Mouse (Mus musculus): Measurements from ENCODE around the gene Rptor.

Gene Rptor

GRCm38 (mm10) chr11:119685910-119686659 is 83.4 kb downstream of the Rptor start:
- DNase-seq (ENCODE audit: extremely low spot score, low spot score) = no peak

DNA sequence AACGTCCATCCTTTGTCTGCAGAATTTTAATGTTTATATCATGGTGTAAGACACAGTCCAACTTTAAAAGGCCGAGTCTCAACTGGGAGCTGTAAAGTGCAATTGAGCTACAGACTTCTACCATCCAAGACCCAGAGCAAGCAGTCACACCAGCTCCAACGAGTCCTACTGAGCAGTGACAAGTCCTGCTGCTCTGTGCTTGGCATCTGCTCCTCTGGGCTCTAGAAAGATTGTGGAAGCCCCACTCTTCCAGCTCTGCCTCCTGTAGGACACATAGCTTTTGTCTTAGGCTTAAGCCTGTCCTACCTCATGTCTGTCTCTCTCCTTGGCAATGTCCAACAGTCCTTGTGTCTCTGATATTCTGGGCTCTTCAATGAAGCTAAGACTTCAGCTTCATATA is 84.6 kb downstream of the Rptor start:
- no peak for DNase-seq (ENCODE audit: extremely low spot score, low spot score)

DNA sequence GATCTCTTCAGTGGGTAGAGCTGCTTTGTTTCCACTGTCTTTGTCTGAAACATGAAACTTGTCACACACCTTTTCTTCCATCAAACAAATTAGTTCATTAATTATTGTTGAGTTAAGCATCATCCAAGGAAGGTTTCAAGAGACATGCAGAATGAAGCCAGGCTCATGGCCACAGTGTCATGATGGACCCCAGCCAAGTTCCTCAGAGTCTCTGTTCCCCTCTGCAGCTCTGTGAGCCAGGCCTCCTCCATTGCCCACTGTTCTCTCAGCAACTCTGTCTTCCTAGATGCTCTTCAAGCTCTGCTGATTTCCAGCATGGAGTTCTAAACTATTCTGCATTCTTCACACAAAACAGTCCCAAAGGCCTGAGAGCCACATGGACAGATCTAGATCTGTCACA is 85.3 kb downstream of the Rptor start:
- no peak for DNase-seq (ENCODE audit: extremely low spot score, low spot score)

DNA sequence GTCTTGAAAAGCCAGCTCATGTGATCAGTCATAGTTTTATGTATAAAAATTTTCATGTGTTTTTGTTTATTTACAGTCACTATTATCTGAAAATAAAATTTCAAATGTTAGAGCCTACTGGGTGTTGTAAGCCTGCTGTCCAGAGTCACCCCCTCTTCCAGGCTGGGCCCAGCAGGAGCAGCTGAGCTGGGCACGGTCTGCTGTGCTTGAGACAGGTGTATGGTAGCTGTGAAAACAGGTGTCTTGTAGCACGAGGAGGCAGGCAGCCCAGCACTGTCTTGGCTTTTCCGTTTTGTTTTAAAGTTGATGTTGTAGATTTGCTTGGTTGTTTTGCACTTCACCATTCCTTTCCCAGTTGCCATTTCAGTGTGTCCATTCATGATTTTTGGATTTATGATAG is 87.2 kb downstream of the Rptor start:
- DNase-seq (ENCODE audit: extremely low spot score, low spot score) = no peak

- no peak for DNase-seq (ENCODE audit: extremely low spot score, low spot score)
These were observed 89.6 kb downstream of the Rptor start for GRCm38 (mm10) chr11:119692196-119692910.

DNA sequence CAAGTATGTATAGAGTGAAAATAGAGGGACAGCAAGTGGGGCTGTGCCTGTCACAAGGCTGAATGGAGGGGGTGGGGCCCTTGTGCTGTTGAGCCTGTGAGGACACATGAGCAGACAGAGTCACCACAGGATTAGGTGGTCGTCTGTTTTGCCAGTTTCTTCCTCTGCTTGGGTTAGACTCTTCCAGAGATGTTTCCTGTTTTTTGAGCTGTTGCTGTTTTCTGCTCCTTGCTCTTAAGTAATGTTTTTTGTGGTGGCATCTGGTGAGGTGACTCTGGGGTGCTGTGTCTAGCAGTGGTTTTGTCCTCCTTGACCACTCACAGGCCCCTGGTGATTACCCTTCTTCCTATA is 90.2 kb downstream of the Rptor start:
- DNase-seq (ENCODE audit: extremely low spot score, low spot score) = no peak

DNA sequence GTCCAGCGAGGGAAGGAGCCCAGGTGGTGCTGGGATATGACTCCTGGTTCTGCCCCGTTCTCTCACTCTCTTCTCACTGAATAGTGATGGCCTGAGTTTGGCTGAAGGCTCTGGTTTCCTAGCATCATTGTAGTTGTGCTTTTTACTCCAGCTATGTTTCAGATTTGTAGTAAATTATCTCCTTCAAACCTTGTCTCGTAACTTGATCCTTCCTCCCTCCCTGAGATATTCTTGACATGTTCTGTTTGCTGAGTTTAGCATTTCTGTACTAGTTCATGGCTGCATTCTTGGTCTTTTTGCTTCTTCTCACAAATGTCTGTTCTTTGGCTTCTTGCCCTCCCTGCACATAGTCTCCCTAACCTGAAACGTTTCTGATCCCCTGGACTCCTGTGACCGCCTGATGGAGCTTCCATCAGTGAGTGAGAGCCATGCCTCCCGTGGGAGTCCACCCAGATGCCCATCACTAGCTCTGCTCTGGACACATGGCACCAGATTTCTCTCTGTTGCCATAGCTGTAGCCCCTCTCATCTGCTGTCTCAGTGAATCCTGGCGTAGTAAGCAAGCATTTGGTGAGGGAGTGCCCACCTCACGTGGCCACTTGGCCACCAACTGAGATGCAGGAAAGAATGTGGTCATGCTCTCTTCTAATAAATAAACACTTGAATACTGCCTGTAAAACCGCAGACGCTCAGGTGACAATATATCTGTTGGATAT is 91.6 kb downstream of the Rptor start:
- no peak for DNase-seq (ENCODE audit: extremely low spot score, low spot score)

GRCm38 (mm10) chr11:119696401-119696800 is 93.7 kb downstream of the Rptor start:
- DNase-seq (ENCODE audit: extremely low spot score, low spot score) = no peak

- DNase-seq (ENCODE audit: extremely low spot score, low spot score) = no peak
These were observed 102.8 kb downstream of the Rptor start for GRCm38 (mm10) chr11:119705381-119706066.

- DNase-seq (ENCODE audit: extremely low spot score, low spot score) = no peak
These were observed 104.6 kb downstream of the Rptor start for GRCm38 (mm10) chr11:119707259-119707658.

- no peak for DNase-seq (ENCODE audit: extremely low spot score, low spot score)
These were observed 106.5 kb downstream of the Rptor start for GRCm38 (mm10) chr11:119709239-119709638.

DNA sequence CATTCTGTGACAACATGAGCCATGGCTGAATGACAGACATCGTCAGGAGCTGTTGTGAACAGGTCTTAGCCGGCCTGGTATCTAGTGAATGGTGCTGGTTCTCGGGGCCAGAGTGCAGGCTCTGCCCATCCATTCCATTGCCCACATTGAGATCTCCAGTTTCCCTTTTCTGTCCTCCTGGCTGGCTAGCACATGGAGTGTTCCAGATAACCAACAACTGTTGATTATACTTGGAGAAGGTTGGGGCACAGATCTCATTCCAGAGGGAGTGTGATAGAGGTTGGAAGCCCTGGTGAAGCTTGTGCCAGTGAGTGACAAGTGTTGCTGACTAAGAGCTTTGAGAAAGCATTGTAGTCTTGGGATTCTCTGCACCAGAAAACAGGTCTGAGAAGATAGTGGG is 107.6 kb downstream of the Rptor start:
- no peak for DNase-seq (ENCODE audit: extremely low spot score, low spot score)

DNA sequence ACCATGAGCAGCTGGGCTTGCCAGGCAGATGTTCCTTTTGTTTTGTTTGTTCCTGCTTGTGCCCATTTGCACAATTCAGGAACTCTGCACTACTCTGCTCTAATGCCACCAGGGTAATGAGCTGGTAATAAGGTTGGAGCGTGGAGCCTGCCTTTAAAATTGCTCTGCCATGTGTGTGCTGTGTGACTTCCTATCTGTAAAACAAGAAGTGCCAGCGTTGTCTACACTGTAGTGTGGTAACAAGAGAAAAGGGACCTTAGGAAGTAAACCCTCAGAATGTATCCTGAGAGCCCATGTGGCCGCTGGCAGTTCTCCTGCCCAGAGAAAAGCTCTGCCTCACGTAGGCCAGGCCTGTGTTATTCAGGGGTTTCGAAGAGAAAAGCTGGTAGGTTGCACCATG is 108.1 kb downstream of the Rptor start:
- no peak for DNase-seq (ENCODE audit: extremely low spot score, low spot score)

DNA sequence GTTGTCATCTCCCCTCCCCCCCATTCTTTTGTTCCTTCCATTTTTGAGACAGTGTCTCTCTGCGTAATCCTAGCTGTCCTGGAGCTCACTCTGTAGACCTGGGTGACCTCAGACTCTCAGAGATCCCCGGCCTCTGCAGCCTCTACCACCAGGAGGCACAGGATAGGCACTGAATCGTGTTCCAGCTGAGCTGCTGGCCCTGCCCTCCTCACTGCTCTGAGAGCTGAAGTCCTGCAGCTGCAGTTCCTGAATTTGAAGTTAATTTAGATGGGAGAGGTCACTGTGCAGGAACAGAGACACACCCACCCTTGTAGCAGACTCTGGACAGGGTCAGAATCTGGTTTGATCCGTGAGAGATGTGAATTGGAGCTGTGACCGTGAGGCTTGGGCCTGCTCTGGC is 112.7 kb downstream of the Rptor start:
- DNase-seq (ENCODE audit: extremely low spot score, low spot score) = no peak

DNA sequence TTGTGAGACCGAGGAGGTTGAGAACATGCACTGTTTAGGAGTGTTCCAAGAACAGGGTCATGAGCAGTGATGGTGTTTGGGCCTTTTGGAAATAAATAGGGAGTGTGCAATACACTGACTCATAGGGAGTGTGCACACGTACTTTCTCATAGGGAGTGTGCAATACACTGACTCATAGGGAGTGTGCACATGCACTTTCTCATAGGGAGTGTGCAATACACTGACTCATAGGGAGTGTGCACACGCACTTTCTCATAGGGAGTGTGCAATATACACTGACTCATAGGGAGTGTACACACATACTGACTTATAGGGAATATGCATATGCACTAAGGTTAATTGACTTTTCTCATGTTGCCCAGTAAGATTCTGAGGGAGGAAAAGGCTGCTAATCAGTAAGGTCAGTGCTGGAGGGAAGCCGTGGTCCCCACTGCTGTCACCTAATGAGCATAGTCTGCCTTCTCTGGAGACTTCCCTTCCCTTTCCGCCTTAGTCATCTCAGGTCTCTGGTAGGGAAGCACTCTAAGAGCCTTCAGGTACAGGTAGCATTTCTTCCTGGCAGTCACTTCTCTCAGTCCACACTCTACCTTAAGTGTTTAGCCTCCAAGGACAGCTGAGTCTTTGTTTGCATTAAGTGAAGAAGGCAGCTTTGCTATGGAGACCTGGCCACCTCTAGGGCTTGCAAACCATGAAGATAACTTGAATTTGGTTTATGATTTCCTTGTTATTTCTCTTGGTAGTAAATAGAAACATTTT is 113.3 kb downstream of the Rptor start:
- DNase-seq (ENCODE audit: extremely low spot score, low spot score) = no peak

- no peak for DNase-seq (ENCODE audit: extremely low spot score, low spot score)
These were observed 115.4 kb downstream of the Rptor start for GRCm38 (mm10) chr11:119718115-119718514.

DNA sequence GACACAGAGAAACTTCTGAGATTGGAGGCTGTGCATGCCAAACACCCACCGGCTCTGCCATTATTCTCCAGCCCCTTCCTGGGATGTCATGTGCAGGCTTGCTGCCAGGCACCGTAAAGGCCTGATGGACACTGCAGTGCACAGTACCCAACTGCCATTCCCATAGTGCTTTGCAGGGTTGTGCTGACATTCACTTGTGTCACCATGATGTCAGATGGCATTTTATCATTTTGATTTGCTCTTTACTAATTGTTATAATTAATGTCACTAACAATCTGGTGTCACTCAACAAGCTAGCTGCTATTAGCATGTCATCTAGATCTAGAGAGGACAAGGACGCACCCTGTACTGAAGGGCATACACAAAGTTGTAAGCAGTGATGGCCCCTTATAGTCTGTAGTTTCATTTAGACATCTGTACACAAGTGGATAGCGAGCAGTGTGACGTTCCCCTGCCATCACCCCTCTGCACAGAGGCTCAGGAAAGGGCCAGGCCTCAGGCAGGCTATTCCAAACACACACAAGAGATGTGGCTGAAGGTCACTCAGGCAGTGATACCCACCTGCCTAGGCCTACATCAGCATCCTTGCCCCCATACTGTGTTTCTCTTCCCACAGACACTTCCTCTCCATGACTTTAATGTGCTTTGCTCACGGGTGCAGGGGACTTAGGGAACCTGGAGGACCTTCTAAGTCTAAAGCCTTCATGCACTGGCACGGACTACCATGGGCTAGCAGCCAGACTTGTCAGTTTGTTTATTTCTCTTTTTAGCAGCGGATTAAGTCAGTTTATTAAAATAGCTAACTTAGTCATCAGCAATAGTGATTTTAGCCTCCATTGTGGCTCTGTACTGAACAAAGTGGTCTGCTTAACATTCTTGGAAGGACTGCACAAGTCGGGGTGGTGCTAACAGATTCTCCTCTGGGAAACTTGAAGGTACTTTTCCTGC is 117.7 kb downstream of the Rptor start:
- DNase-seq (ENCODE audit: extremely low spot score, low spot score) = no peak

DNA sequence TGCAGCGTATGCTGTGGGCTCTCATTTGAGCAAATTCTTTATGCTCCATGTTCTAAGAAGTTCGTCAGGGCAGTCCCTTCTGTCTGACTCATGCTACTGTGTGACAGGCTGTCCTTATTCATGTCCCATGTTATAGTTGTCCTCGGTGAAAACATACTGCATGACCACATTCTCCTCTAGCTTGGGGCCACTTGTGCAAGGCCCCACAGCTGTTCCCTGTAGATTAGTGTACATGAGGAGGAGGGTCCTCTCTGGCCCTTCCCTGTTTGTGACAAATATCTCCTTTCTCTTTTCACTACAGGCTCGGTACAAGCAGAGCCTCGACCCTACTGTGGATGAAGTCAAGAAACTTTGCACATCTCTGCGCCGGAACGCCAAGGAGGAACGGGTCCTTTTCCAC is 122.0 kb downstream of the Rptor start:
- DNase-seq (ENCODE audit: extremely low spot score, low spot score) = no peak

- no peak for DNase-seq (ENCODE audit: extremely low spot score, low spot score)
These were observed 128.7 kb downstream of the Rptor start for GRCm38 (mm10) chr11:119731382-119731781.

- DNase-seq (ENCODE audit: extremely low spot score, low spot score) = no peak
These were observed 129.7 kb downstream of the Rptor start for GRCm38 (mm10) chr11:119732362-119732761.

Measured in neural tube, embryonic 10.5 days (tissue).